33 mouse cellular contexts compared by ENCODE assay signal in the genomic region with DNA sequence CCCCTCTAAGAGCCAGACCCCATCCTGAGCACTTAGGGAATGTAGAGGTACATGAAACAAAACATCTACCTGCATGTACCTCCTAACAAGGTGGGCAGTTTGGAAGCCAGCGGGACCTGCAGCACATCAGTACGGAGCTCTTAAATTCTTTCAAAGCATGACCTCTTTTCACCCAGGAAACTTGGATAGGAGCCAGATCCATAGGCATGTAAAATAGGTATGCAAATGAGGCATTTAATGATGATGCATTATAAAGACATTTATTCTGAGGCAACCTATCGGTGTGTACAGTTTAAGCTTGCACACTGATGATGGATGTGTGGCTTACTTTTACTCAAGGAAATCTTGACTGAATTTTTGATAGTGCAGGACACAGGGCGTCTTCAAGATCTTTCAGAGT. TPM values are rescaled to one million over a fixed set of nuclear protein-coding genes. Genes with fewer than 3 reads are reported as not detected.
"Had no signal": no experiment of that assay in that cellular context is flagged by ENCODE, and none has a peak within 500 bp of the region (broad histone marks: within the 10 kb centered on the region; RNA-seq: fewer than 3 reads in every experiment).

No protein-coding gene starts in this region.

- H3K27me3 ChIP-seq: limb, embryonic 12.5 days; limb, embryonic 15.5 days; liver, embryonic 13.5 days; liver, embryonic 15.5 days; midbrain, embryonic 15.5 days; neural tube, embryonic 12.5 days had no signal

- DNase-seq: left cerebral cortex, postnatal 4 days; liver; liver, embryonic 13.5 days; liver, postnatal 0 days; lung, adult 2 months; lung, embryonic 14.5 days; lung, postnatal 10 days; lung, postnatal 14 days; lung, postnatal 4 days; midbrain, embryonic 14.5 days had no signal

- H3K27ac ChIP-seq: limb, embryonic 10.5 days; limb, embryonic 12.5 days; limb, embryonic 13.5 days; limb, embryonic 15.5 days; liver, embryonic 12.5 days; liver, embryonic 13.5 days; liver, embryonic 14.5 days; liver, embryonic 15.5 days; lung, embryonic 15.5 days; macrophage; midbrain, embryonic 10.5 days; midbrain, embryonic 12.5 days; midbrain, embryonic 13.5 days; midbrain, embryonic 15.5 days; neural tube, embryonic 12.5 days had no signal

- H3K4me3 ChIP-seq: limb, embryonic 10.5 days; limb, embryonic 12.5 days; limb, embryonic 13.5 days; limb, embryonic 15.5 days; liver, embryonic 12.5 days; liver, embryonic 13.5 days; liver, embryonic 15.5 days; lung, embryonic 15.5 days; megakaryocyte, embryonic 14.5 days; midbrain, embryonic 10.5 days; midbrain, embryonic 12.5 days; midbrain, embryonic 13.5 days; midbrain, embryonic 15.5 days; myocyte; neural tube, embryonic 12.5 days had no signal

- H3K36me3 ChIP-seq: limb, embryonic 10.5 days; limb, embryonic 12.5 days; limb, embryonic 13.5 days; limb, embryonic 15.5 days; liver, embryonic 12.5 days; liver, embryonic 13.5 days; liver, embryonic 15.5 days; lung, embryonic 15.5 days; midbrain, embryonic 10.5 days; midbrain, embryonic 12.5 days; midbrain, embryonic 13.5 days; midbrain, embryonic 15.5 days; neural tube, embryonic 12.5 days had no signal

- H3K9ac ChIP-seq: limb, embryonic 12.5 days; limb, embryonic 13.5 days; limb, embryonic 15.5 days; liver, embryonic 12.5 days; liver, embryonic 13.5 days; liver, embryonic 14.5 days; liver, embryonic 15.5 days; liver, postnatal 0 days; lung, embryonic 14.5 days; lung, embryonic 15.5 days; midbrain, embryonic 12.5 days; midbrain, embryonic 13.5 days; midbrain, embryonic 15.5 days; neural tube, embryonic 12.5 days had no signal

- H3K4me2 ChIP-seq: limb, embryonic 12.5 days; limb, embryonic 13.5 days; limb, embryonic 15.5 days; liver, embryonic 11.5 days; liver, embryonic 12.5 days; liver, embryonic 13.5 days; liver, embryonic 15.5 days; lung, embryonic 14.5 days; lung, embryonic 15.5 days; midbrain, embryonic 11.5 days; midbrain, embryonic 12.5 days; midbrain, embryonic 13.5 days; midbrain, embryonic 15.5 days; neural tube, embryonic 12.5 days had no signal

- H3K9me3 ChIP-seq: limb, embryonic 10.5 days; limb, embryonic 12.5 days; limb, embryonic 13.5 days; limb, embryonic 15.5 days; liver, embryonic 12.5 days; liver, embryonic 13.5 days; liver, embryonic 15.5 days; lung, embryonic 15.5 days; megakaryocyte, embryonic 14.5 days; midbrain, embryonic 10.5 days; midbrain, embryonic 12.5 days; midbrain, embryonic 13.5 days; midbrain, embryonic 15.5 days; neural tube, embryonic 12.5 days had no signal

- ATAC-seq: liver, embryonic 12.5 days; liver, postnatal 0 days; midbrain, embryonic 13.5 days; midbrain, embryonic 15.5 days; midbrain, embryonic 16.5 days had no signal

RNA-seq across cellular contexts. Expression of a gene that starts 22.6 kb away (rescaled TPM):
- total RNA-seq: left cerebral cortex, postnatal 14 days; left cerebral cortex, postnatal 36 days; liver, adult 2 months had no signal
- polyA plus RNA-seq: liver, adult 2 months had no signal

RNA-seq across cellular contexts. Expression of a gene that starts 27.2 kb away (rescaled TPM):
- total RNA-seq: liver, adult 2 months; monocyte, adult 5-6 weeks had no signal
